Mouse (Mus musculus): ENCODE data around the gene Emc9. TPM values are rescaled to one million over a fixed set of nuclear protein-coding genes. Genes with fewer than 3 reads are reported as not detected.
A peak's percentile ranks its signal among the peaks of the same experiment; 100 is the strongest.

Gene Emc9
- polyA plus RNA-seq, 1 experiment from 2014 or later = 3.7 TPM

GRCm38 (mm10) chr14:55576376-55576775, 8.7 kb downstream of the Emc9 start:
- WGBS = 76% methylated on average over 16 of the region's 16 CpGs
- H3K4me3 ChIP-seq (replicated peaks) = peak overlapping the region; percentile 11; the same call in 1 of the 2 replicates

GRCm38 (mm10) chr14:55575711-55576110, 9.4 kb downstream of the Emc9 start:
- ATAC-seq (ENCODE audit: insufficient number of reproducible peaks, insufficient read depth, low FRiP score, low TSS enrichment, low read depth) = no peak; the same call in 1 of the 2 replicates
- peaks cover 14% of the 10 kb centered on the region for H3K36me3 ChIP-seq
- H3K9ac ChIP-seq (replicated peaks) = peak overlapping the region; percentile 5; the same call in 1 of the 2 replicates
- 0 out of 2 replicates have a peak overlapping the region, but pooled peaks have one; percentile 5 for H3K4me3 ChIP-seq (replicated peaks)
- H3K9me3 ChIP-seq = no peaks in the 10 kb centered on the region
- no peaks in the 10 kb centered on the region for H3K27me3 ChIP-seq
- peaks cover 15% of the 10 kb centered on the region for H3K4me1 ChIP-seq (replicated peaks)
- 72% methylated on average over 13 of the region's 13 CpGs for WGBS
- no peak overlapping the region for H3K27ac ChIP-seq
- peak overlapping the region; percentile 23; the same call in 1 of the 2 replicates for H3K4me2 ChIP-seq

More at GRCm38 (mm10) chr14:55576376-55576775, 8.7 kb downstream of the Emc9 start:
- H3K27ac ChIP-seq = 0 out of 2 replicates have a peak overlapping the region, but pooled peaks have one; percentile 7
- H3K4me1 ChIP-seq (replicated peaks) = peaks cover 15% of the 10 kb centered on the region
- no peaks in the 10 kb centered on the region for H3K9me3 ChIP-seq
- peak overlapping the region; percentile 23; the same call in 1 of the 2 replicates for H3K4me2 ChIP-seq
- no peak overlapping the region for H3K9ac ChIP-seq (replicated peaks)
- H3K27me3 ChIP-seq = no peaks in the 10 kb centered on the region
- peaks cover 17% of the 10 kb centered on the region for H3K36me3 ChIP-seq
- ATAC-seq (ENCODE audit: insufficient number of reproducible peaks, insufficient read depth, low FRiP score, low TSS enrichment, low read depth) = no peak

GRCm38 (mm10) chr14:55575302-55575701, 9.8 kb downstream of the Emc9 start, which contains the start of gene Fitm1:
Fitm1 (plus strand) TSS chr14:55575617.
- H3K4me1 ChIP-seq (replicated peaks) = peaks cover 15% of the 10 kb centered on the region
- peak within 1 kb of the TSS; percentile 11; the same call in 1 of the 2 replicates for H3K4me3 ChIP-seq (replicated peaks)
- no peaks in the 10 kb centered on the region for H3K27me3 ChIP-seq
- peak within 1 kb of the TSS; percentile 23; the same call in 1 of the 2 replicates for H3K4me2 ChIP-seq
- H3K9me3 ChIP-seq = no peaks in the 10 kb centered on the region
- WGBS = 70% methylated on average over 8 of the region's 8 CpGs
- ATAC-seq (ENCODE audit: insufficient number of reproducible peaks, insufficient read depth, low FRiP score, low TSS enrichment, low read depth) = no peak; the same call in 1 of the 2 replicates
- 0 out of 2 replicates have a peak within 1 kb of the TSS, but pooled peaks have one; percentile 7 for H3K27ac ChIP-seq
- peak within 1 kb of the TSS; percentile 5; the same call in 1 of the 2 replicates for H3K9ac ChIP-seq (replicated peaks)
- H3K36me3 ChIP-seq = peaks cover 12% of the 10 kb centered on the region

GRCm38 (mm10) chr14:55571760-55572159, 13.3 kb downstream of the Emc9 start:
- H3K9me3 ChIP-seq = no peaks in the 10 kb centered on the region
- H3K27me3 ChIP-seq = no peaks in the 10 kb centered on the region
- H3K36me3 ChIP-seq = peaks cover 40% of the 10 kb centered on the region
- no peak overlapping the region for H3K4me3 ChIP-seq (replicated peaks)
- H3K9ac ChIP-seq (replicated peaks) = no peak overlapping the region
- ATAC-seq (ENCODE audit: insufficient number of reproducible peaks, insufficient read depth, low FRiP score, low TSS enrichment, low read depth) = no peak
- no peak overlapping the region for H3K27ac ChIP-seq
- H3K4me2 ChIP-seq = no peak overlapping the region
- H3K4me1 ChIP-seq (replicated peaks) = peaks cover 7% of the 10 kb centered on the region

GRCm38 (mm10) chr14:55570588-55570987, 14.5 kb downstream of the Emc9 start:
- Histone ChIP-seq H3K4me1 (replicated peaks) (peaks cover 3% of the 10 kb centered on the region), H3K9ac (replicated peaks) (no peak overlapping the region), H3K27me3 (no peaks in the 10 kb centered on the region), H3K36me3 (peaks cover 52% of the 10 kb centered on the region), H3K27ac (no peak overlapping the region), H3K4me3 (replicated peaks) (no peak overlapping the region), H3K4me2 (no peak overlapping the region), H3K9me3 (no peaks in the 10 kb centered on the region)
- 87% methylated on average over 2 of the region's 2 CpGs for WGBS
- ATAC-seq (ENCODE audit: insufficient number of reproducible peaks, insufficient read depth, low FRiP score, low TSS enrichment, low read depth) = no peak

GRCm38 (mm10) chr14:55567496-55567895, 17.6 kb downstream of the Emc9 start:
- H3K4me1 ChIP-seq (replicated peaks) = no peaks in the 10 kb centered on the region
- H3K4me2 ChIP-seq = no peak overlapping the region
- 89% methylated on average over 3 of the region's 3 CpGs for WGBS
- no peaks in the 10 kb centered on the region for H3K27me3 ChIP-seq
- H3K36me3 ChIP-seq = peaks cover 78% of the 10 kb centered on the region
- H3K27ac ChIP-seq = no peak overlapping the region
- H3K4me3 ChIP-seq (replicated peaks) = no peak overlapping the region
- no peaks in the 10 kb centered on the region for H3K9me3 ChIP-seq
- ATAC-seq (ENCODE audit: insufficient number of reproducible peaks, insufficient read depth, low FRiP score, low TSS enrichment, low read depth) = no peak
- no peak overlapping the region for H3K9ac ChIP-seq (replicated peaks)

- H3K27ac ChIP-seq = no peak overlapping the region
- ATAC-seq (ENCODE audit: insufficient number of reproducible peaks, insufficient read depth, low FRiP score, low TSS enrichment, low read depth) = no peak
- H3K4me2 ChIP-seq = no peak overlapping the region
- H3K9ac ChIP-seq (replicated peaks) = no peak overlapping the region
- peaks cover 75% of the 10 kb centered on the region for H3K36me3 ChIP-seq
- 88% methylated on average over 3 of the region's 3 CpGs for WGBS
- no peaks in the 10 kb centered on the region for H3K27me3 ChIP-seq
- H3K4me1 ChIP-seq (replicated peaks) = peaks cover 14% of the 10 kb centered on the region
- no peaks in the 10 kb centered on the region for H3K9me3 ChIP-seq
- no peak overlapping the region for H3K4me3 ChIP-seq (replicated peaks)
Measured at GRCm38 (mm10) chr14:55565748-55566147, 19.4 kb downstream of the Emc9 start.

- WGBS = 88% methylated on average over 11 of the region's 11 CpGs
- Histone ChIP-seq H3K4me1 (replicated peaks) (peaks cover 14% of the 10 kb centered on the region), H3K4me3 (replicated peaks) (no peak overlapping the region), H3K36me3 (peaks cover 52% of the 10 kb centered on the region), H3K9ac (replicated peaks) (no peak overlapping the region), H3K27me3 (no peaks in the 10 kb centered on the region), H3K27ac (no peak overlapping the region), H3K9me3 (no peaks in the 10 kb centered on the region), H3K4me2 (no peak overlapping the region)
- ATAC-seq (ENCODE audit: insufficient number of reproducible peaks, insufficient read depth, low FRiP score, low TSS enrichment, low read depth) = no peak
Measured at GRCm38 (mm10) chr14:55563249-55563648, 21.9 kb downstream of the Emc9 start.

- H3K36me3 ChIP-seq = peaks cover 39% of the 10 kb centered on the region
- H3K4me2 ChIP-seq = no peak overlapping the region; the same call in 1 of the 2 replicates
- peak overlapping the region; percentile 66; the same call in 1 of the 2 replicates for H3K9ac ChIP-seq (replicated peaks)
- H3K4me3 ChIP-seq (replicated peaks) = peak overlapping the region; percentile 64; the same call in 1 of the 2 replicates
- H3K27ac ChIP-seq = no peak overlapping the region
- H3K4me1 ChIP-seq (replicated peaks) = peaks cover 14% of the 10 kb centered on the region
- no peak for ATAC-seq (ENCODE audit: insufficient number of reproducible peaks, insufficient read depth, low FRiP score, low TSS enrichment, low read depth)
- WGBS = 81% methylated on average over 10 of the region's 10 CpGs
- H3K27me3 ChIP-seq = no peaks in the 10 kb centered on the region
- H3K9me3 ChIP-seq = no peaks in the 10 kb centered on the region
Measured at GRCm38 (mm10) chr14:55561860-55562259, 23.2 kb downstream of the Emc9 start.

GRCm38 (mm10) chr14:55560202-55561073, 24.7 kb downstream of the Emc9 start, which contains the start of gene A730061H03Rik:
A730061H03Rik (minus strand) TSS chr14:55560406.
- Histone ChIP-seq H3K4me3 (replicated peaks) (peak within 1 kb of the TSS; percentile 64), H3K36me3 (peaks cover 24% of the 10 kb centered on the region), H3K9ac (replicated peaks) (peak within 1 kb of the TSS; percentile 80), H3K4me2 (peak within 1 kb of the TSS; percentile 86), H3K4me1 (replicated peaks) (peaks cover 14% of the 10 kb centered on the region), H3K9me3 (no peaks in the 10 kb centered on the region), H3K27me3 (no peaks in the 10 kb centered on the region), H3K27ac (peak within 1 kb of the TSS; percentile 98)
- under 1% methylated on average over 51 of the region's 51 CpGs for WGBS
- ATAC-seq (ENCODE audit: insufficient number of reproducible peaks, insufficient read depth, low FRiP score, low TSS enrichment, low read depth) = peak; percentile 97

GRCm38 (mm10) chr14:55559799-55560201, 25.3 kb downstream of the Emc9 start, which contains the start of gene Dcaf11:
Dcaf11 (plus strand) TSS chr14:55560006.
- Histone ChIP-seq H3K4me1 (replicated peaks) (peaks cover 14% of the 10 kb centered on the region), H3K36me3 (peaks cover 18% of the 10 kb centered on the region), H3K4me2 (peak within 1 kb of the TSS; percentile 86), H3K9me3 (no peaks in the 10 kb centered on the region), H3K9ac (replicated peaks) (peak within 1 kb of the TSS; percentile 80), H3K27ac (peak within 1 kb of the TSS; percentile 98), H3K4me3 (replicated peaks) (peak within 1 kb of the TSS; percentile 64), H3K27me3 (no peaks in the 10 kb centered on the region)
- under 1% methylated on average over 27 of the region's 27 CpGs for WGBS
- peak; percentile 84 for ATAC-seq (ENCODE audit: insufficient number of reproducible peaks, insufficient read depth, low FRiP score, low TSS enrichment, low read depth)
